Mouse (Mus musculus): ENCODE data around the gene Fam89a. TPM values are rescaled to one million over a fixed set of nuclear protein-coding genes. Genes with fewer than 3 reads are reported as not detected.

Fam89a gene
- polyA plus RNA-seq (2012; ENCODE audit: insufficient read depth, insufficient read length, missing spikeins): 0.83 and 1.5 TPM in 2 replicates

DNA sequence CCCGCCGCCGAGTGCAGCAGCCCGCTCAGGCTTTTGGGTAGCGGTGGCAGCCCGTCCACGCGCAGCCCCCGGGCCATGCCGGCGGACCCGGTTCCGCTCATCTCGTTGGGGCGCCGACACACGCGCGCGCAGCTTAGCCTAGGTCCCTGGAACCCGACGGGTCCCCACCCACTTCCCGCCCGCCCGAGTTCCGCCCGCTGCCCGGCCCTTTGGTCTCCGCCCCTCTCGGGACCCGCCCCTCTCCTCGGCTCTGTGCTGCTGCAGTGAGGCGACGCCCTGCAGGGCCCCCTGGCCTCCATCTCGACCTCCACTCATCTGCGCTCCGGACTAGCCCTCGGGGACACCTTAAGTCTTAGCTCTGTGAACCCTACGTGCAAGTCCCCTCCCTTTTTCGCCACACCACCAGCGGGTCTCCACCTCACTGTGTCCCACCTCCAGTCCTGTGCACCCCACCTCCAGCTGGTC lies at the start of gene Fam89a:
Gene Fam89a, minus strand, starts transcription at position 124 of the 465 bp plus-strand sequence.
- peak within 1 kb of the TSS; percentile 33; the same call in 1 of the 2 replicates for H3K27ac ChIP-seq (replicated peaks; ENCODE audit: low read depth, low read length)
- peak within 1 kb of the TSS; percentile 81 for H3K4me3 ChIP-seq (ENCODE audit: insufficient read depth, low read depth, low read length)
- H3K4me1 ChIP-seq (ENCODE audit: control insufficient read depth, insufficient read depth, insufficient read length, low read length): no peaks in the 10 kb centered on the region

DNA sequence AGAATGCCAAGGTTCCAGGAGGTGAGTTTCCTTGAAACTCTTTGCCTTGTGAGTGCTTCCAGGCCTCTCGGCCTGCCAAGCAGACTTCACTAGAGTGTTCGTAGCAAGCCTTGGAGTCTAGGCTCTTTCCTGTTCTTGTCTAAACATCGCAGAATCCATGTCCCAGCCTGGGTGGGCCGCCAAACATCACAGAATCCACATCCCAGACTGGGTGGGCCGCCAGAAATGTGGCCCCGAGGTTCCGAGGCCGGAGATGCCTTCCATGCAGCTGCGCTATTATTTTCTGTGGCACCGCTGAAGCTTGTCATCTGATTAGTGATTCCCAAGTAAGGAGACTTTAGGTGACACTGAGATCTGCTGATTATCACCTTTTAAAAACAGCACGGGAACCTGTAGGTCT lies 48.9 kb upstream of the Fam89a start:
- H3K4me3 ChIP-seq (ENCODE audit: insufficient read depth, low read depth, low read length): no peak overlapping the region
- no peak overlapping the region for H3K27ac ChIP-seq (replicated peaks; ENCODE audit: low read depth, low read length)
- peaks cover 18% of the 10 kb centered on the region; the same call in 1 of the 2 replicates for H3K4me1 ChIP-seq (ENCODE audit: control insufficient read depth, insufficient read depth, insufficient read length, low read length)

DNA sequence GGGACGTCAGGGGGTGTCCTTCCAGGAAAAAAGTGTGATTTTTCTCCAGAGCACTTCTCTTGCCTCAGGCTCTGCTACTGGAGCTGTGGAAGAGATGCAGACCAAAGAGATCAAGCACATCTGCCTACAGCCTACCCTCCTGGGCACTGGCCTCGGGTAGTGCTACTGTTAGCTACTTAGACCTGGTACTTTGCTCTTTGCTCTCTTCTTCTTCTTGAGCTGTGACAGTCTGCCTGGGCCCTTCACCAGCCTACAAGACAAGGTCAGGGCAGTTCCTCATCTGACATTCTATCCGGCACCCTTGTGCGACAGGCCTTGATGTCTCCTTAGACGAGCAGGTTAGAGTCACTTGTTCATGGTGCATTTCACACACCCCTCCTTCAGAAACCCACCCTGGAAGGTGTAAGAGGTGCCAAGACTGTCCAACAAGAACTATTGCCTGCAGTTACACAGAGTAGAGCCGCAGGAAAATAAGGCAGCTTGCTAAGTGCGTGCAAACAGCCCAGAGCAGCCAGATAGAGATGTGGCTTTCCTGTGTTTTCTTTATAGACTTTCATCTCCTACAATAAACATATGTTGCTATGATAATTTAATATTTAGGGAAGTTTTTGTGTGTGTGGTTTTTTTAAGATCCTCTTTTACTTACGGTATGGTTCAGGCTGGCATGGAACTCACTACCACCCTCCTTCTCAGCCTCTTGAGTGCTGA lies 44.3 kb upstream of the Fam89a start:
- peak overlapping the region; percentile 82 for H3K4me3 ChIP-seq (ENCODE audit: insufficient read depth, low read depth, low read length)
- no peaks in the 10 kb centered on the region for H3K4me1 ChIP-seq (ENCODE audit: control insufficient read depth, insufficient read depth, insufficient read length, low read length)
- peak overlapping the region; percentile 1 for H3K27ac ChIP-seq (replicated peaks; ENCODE audit: low read depth, low read length)

DNA sequence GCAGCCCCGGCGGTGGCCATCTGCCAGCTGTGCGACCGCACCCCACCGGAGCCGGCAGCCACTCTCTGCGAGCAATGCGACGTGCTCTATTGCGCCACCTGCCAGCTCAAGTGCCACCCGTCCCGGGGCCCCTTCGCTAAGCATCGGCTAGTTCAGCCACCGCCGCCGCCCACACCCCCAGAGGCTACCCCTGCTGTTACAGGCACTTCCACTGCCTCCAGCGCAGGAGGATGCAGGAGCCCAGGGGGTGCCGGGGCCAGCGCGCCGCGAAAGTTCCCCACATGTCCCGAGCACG lies 42.8 kb upstream of the Fam89a start:
- H3K4me1 ChIP-seq (ENCODE audit: control insufficient read depth, insufficient read depth, insufficient read length, low read length): no peaks in the 10 kb centered on the region
- peak overlapping the region; percentile 20; the same call in 1 of the 2 replicates for H3K27ac ChIP-seq (replicated peaks; ENCODE audit: low read depth, low read length)
- peak overlapping the region; percentile 82 for H3K4me3 ChIP-seq (ENCODE audit: insufficient read depth, low read depth, low read length)

DNA sequence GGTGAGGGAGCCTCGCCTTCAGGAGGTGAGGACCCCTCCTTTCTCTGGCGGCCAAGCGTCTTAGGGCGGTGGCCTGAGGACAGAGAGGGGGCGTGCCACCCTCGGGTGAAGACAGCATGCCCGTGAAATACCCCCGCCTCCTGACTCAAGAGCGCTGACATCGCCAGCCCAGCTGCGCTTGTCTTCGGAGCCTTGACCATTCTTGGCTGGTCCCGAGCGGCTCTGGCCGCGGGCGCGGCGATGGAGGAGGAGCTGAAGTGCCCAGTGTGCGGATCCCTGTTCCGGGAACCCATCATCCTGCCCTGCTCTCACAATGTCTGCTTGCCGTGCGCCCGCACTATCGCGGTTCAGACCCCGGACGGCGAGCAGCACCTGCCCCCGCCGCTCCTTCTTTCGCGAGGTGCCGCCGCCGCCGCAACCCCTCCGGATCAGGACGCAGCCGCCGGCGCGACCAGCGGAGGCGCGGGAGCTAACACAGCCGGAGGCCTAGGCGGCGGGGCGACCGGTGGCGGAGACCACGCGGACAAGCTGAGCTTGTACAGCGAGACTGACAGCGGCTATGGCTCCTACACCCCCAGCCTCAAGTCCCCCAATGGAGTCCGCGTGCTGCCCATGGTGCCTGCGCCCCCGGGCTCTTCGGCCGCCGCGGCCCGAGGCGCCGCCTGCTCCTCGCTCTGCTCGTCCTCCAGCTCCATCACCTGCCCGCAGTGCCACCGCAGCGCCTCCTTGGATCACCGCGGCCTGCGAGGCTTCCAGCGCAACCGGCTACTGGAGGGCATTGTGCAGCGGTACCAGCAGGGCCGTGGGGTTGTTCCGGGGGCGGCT lies 42.2 kb upstream of the Fam89a start:
- H3K4me1 ChIP-seq (ENCODE audit: control insufficient read depth, insufficient read depth, insufficient read length, low read length): no peaks in the 10 kb centered on the region
- peak overlapping the region; percentile 82 for H3K4me3 ChIP-seq (ENCODE audit: insufficient read depth, low read depth, low read length)
- peak overlapping the region; percentile 46 for H3K27ac ChIP-seq (replicated peaks; ENCODE audit: low read depth, low read length)

DNA sequence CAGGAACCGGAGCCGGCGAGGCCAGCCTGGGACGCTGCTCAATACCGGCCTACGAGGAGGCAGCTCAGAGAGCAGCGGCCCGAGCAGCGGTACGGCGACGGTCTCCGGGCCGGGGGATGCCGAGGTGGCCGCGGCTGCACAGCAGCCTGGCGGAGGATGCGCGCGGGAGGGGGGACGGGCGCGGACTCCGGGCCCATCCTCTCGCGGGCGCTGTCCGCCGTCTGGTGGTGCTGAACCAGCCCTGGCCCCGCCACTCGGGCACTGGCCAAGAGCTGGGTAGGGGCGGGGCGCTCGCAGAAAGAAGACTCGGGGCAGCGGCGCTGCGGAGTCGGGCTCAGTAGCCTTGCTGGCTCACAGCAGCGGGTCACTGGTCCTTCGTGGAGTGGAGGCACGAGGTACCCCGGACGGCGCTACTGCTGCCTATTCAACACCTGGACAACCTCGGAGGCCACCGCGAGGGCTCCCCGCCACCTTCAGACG lies 41.6 kb upstream of the Fam89a start:
- H3K4me1 ChIP-seq (ENCODE audit: control insufficient read depth, insufficient read depth, insufficient read length, low read length): no peaks in the 10 kb centered on the region
- H3K4me3 ChIP-seq (ENCODE audit: insufficient read depth, low read depth, low read length): peak overlapping the region; percentile 82
- no peak overlapping the region; the same call in 1 of the 2 replicates for H3K27ac ChIP-seq (replicated peaks; ENCODE audit: low read depth, low read length)

DNA sequence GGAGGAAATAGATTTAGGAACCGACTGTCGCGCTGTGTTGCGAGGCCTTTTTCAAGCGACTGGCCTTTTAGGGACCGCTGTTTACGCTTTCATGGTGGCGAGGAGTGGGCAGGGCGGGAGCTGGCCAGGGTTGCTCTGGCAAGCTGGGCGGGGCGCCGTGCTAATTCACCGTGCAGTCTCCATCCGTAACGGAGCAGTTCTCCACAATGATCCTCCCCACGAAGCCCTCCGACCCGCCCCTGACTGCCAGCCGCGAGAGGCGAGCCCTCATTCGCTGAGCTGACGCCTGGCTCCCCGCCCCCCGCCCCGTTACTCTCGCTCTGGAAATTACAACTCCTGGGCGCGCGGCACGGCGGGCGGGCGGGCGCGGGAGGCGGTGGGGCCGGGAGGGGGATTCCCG lies 41.1 kb upstream of the Fam89a start, which contains the start of gene Trim67:
Gene Trim67, plus strand, starts transcription at position 385 of the 400 bp plus-strand sequence.
- H3K27ac ChIP-seq (replicated peaks; ENCODE audit: low read depth, low read length): peak within 1 kb of the TSS; percentile 46
- peak within 1 kb of the TSS; percentile 82 for H3K4me3 ChIP-seq (ENCODE audit: insufficient read depth, low read depth, low read length)
- no peaks in the 10 kb centered on the region for H3K4me1 ChIP-seq (ENCODE audit: control insufficient read depth, insufficient read depth, insufficient read length, low read length)

DNA sequence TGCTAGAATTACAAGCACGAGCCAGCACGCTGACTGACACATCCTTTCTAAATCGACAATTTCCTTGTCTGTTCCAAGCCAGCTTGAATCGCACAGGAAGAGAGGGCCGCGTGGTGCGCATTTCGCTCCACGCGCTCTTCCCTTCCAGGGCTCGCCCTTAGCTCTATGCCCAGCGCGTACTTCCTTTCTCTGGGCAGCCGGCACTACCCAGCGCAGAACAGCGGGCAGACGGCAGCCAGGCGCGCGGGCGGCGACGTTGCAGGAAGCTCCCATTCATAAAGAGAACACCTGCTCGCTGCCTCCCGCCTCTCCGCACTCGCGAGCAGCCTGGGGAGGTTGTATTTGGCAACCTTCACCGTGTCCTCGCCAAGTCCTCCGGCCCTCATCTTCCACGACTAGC lies 40.6 kb upstream of the Fam89a start:
- Histone ChIP-seq H3K4me3 (ENCODE audit: insufficient read depth, low read depth, low read length) (peak overlapping the region; percentile 44), H3K27ac (replicated peaks; ENCODE audit: low read depth, low read length) (no peak overlapping the region), H3K4me1 (ENCODE audit: control insufficient read depth, insufficient read depth, insufficient read length, low read length) (no peaks in the 10 kb centered on the region)

DNA sequence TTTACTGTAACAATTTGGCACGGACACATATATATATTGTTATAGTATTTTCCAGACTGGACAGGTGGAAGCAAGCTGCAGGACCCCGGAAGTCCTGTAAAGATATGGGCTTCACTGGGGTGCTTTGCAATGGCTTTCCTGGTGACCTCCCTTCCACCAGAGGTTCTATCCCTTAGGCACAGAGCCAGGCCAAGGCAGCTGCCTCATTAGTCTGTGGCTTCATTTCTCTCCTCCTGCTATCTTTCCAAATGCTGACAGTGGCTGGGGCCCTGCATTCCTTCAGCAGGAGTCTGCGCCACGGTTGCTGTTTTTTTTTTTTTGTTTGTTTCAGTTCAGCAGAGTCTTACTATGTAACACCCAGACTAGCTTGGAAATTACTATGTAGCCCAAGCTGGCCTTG lies 40.1 kb upstream of the Fam89a start:
- no peak overlapping the region for H3K4me3 ChIP-seq (ENCODE audit: insufficient read depth, low read depth, low read length)
- H3K4me1 ChIP-seq (ENCODE audit: control insufficient read depth, insufficient read depth, insufficient read length, low read length): no peaks in the 10 kb centered on the region
- no peak overlapping the region for H3K27ac ChIP-seq (replicated peaks; ENCODE audit: low read depth, low read length)

DNA sequence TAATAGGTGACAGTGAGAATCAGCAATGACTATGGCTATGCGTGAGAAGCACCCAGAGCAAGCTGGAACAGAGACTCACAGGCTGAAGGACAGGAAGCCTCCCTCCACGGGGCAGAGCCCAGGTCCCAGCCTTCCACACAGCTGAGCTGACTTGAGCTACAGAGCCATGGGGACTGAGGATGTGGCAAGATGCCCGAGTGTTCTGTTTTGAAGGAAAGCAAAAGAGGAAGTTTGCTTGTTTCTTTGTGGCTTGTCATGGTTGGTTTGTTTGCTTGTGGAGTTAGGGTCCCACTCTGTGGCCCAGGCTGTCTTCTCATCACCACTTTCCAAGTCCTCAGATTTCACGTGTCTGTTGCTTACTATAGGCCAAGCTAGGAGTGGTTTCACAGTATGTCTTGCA lies 39.0 kb upstream of the Fam89a start:
- H3K4me1 ChIP-seq (ENCODE audit: control insufficient read depth, insufficient read depth, insufficient read length, low read length): no peaks in the 10 kb centered on the region
- no peak overlapping the region for H3K27ac ChIP-seq (replicated peaks; ENCODE audit: low read depth, low read length)
- no peak overlapping the region for H3K4me3 ChIP-seq (ENCODE audit: insufficient read depth, low read depth, low read length)

DNA sequence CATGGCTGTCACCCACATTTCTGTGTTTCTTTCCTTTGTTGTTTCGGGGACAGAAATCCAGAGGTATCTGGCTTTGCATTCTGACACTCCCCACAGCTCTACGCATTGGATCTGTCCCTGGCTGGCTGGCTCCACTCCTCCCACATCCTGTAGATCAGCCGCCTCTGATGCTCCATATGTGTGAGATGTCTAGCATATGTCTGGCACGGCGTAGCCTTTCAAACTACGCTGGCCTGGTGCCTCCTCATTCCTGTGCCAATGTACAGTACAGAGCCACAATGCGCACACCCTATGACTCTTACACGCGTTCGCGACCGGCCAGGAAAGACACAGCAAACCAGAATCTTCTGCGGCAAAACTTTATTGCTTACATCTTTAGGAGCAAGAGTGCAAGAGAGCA lies 33.0 kb upstream of the Fam89a start:
- H3K4me3 ChIP-seq (ENCODE audit: insufficient read depth, low read depth, low read length): no peak overlapping the region
- H3K4me1 ChIP-seq (ENCODE audit: control insufficient read depth, insufficient read depth, insufficient read length, low read length): no peaks in the 10 kb centered on the region
- H3K27ac ChIP-seq (replicated peaks; ENCODE audit: low read depth, low read length): no peak overlapping the region

DNA sequence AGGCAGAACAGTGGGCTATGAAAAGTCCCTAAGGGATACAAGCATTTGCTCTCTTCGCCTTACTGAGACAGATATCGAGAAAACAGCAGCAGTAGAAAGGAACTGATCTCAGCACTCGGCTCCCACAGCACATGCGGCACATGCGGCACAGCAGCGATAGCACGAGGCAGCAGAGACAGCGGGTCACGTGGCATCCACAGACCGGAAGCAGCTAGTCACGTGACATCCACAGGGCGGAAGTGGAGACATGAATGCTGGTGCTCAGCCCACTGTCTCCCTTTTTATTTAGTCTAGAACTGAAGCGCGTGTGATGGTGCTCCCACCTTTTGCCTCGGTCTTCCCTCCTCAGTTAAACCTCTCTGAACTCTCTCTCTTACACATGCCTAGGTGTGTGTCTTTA lies 31.6 kb upstream of the Fam89a start:
- H3K27ac ChIP-seq (replicated peaks; ENCODE audit: low read depth, low read length): no peak overlapping the region
- no peak overlapping the region for H3K4me3 ChIP-seq (ENCODE audit: insufficient read depth, low read depth, low read length)
- no peaks in the 10 kb centered on the region for H3K4me1 ChIP-seq (ENCODE audit: control insufficient read depth, insufficient read depth, insufficient read length, low read length)

DNA sequence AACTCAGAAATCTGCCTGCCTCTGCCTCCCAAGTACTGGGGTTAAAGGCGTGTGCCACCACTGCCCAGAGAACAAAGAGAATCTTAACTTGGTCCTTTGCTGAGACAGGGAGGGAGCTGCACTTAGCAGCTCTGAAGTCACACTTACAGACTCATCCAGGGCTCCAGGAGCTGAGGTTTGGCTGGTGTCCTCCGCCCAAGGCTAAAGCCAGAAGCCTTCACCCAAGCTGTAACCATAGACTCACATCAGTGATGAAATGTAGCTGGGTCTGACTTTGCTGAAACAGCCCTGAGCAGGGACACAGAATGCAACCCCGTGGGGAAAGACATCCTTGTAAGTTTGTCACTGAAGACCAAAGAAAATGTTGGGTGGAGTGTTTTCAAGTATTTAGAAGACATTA lies 30.8 kb upstream of the Fam89a start:
- Histone ChIP-seq H3K4me1 (ENCODE audit: control insufficient read depth, insufficient read depth, insufficient read length, low read length) (no peaks in the 10 kb centered on the region), H3K27ac (replicated peaks; ENCODE audit: low read depth, low read length) (no peak overlapping the region), H3K4me3 (ENCODE audit: insufficient read depth, low read depth, low read length) (no peak overlapping the region)

DNA sequence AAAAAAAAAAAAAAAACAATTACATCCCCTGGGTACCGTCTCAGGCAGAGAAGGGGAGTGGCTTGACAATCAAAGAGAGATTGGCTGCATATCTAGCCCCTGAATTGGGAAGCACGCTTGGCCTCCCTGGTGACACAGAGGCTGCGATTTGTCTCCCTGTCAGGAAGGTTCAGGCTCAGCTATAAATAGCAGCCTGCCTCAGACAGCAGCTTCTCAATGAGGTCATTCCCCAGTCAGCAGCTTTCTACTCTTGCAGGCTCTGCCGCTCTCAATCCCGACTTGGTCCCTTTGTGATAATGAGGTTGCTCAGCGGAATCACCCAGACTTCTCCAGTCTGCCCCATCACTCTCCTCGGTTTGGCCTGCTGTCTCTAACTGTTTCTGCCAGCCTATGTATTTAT lies 28.6 kb upstream of the Fam89a start:
- Histone ChIP-seq H3K27ac (replicated peaks; ENCODE audit: low read depth, low read length) (no peak overlapping the region), H3K4me1 (ENCODE audit: control insufficient read depth, insufficient read depth, insufficient read length, low read length) (no peaks in the 10 kb centered on the region), H3K4me3 (ENCODE audit: insufficient read depth, low read depth, low read length) (no peak overlapping the region)

DNA sequence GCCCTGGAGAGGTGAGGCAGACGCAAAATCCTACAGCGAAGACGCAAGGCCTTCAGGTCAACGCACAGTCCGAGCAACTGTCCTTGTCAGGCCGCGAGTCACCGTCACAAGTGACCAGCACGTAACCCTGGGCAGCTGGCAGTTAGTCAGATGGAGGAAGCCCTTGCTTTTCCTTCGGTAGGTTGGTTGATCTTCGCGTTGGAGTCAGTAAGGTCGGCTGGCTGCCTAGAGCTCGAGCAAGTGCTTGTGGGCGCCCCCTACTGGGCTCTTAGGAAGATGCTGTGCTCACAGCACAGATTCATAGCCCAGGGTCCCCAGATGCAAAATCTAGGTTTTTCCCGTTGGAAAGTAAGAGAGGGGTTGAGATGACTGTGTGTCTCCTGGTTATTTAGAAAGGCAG lies 24.1 kb upstream of the Fam89a start:
- Histone ChIP-seq H3K27ac (replicated peaks; ENCODE audit: low read depth, low read length) (no peak overlapping the region), H3K4me1 (ENCODE audit: control insufficient read depth, insufficient read depth, insufficient read length, low read length) (no peaks in the 10 kb centered on the region), H3K4me3 (ENCODE audit: insufficient read depth, low read depth, low read length) (no peak overlapping the region)

Data from brown adipose tissue, adult 24 weeks (tissue).